Mouse (Mus musculus) ovary, adult 18-20 months (tissue): ENCODE data around the gene Bcl11a.
"Not testable (repeated sequence)": the region's sequence is repeated elsewhere in the genome, so short reads cannot be mapped to it uniquely, and the experiment has no call there.

Experiments used
- DNase-seq: peaks from one replicate; pipeline ENCODE4 v3.0.0; 2022; ENCODE audit warnings: low spot score, mixed read lengths

Bcl11a gene

DNA sequence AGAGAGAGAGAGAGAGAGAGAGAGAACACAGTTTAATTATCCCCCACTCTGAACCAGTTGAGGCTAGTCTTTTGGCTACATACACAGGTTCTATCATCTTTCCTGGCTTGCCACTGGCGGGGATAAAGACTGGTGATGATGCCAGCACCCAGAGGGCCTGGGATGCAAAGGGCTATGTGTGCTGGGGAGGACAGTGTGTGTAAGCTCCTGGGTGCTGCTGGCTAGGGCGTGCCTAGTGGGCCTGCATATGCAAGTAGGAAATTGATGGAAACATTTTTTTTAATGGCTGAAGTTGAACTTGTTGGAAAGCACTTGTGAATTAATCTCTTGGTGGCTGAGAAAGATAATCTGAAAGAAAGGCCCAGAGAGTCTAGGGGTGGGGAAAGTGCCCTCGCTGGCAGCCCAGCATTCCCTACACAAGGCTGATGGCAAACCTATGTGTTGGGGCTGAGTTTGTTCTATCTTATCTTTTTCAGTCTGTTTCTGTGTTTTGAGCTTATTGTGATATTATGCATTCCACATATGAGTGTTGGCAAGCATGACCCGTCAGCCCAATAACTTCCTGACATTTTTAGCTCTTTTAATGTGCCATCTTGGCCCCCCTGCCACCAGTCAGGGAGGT, 22.7 kb downstream of the Bcl11a start:
- DNase-seq = no peak

DNA sequence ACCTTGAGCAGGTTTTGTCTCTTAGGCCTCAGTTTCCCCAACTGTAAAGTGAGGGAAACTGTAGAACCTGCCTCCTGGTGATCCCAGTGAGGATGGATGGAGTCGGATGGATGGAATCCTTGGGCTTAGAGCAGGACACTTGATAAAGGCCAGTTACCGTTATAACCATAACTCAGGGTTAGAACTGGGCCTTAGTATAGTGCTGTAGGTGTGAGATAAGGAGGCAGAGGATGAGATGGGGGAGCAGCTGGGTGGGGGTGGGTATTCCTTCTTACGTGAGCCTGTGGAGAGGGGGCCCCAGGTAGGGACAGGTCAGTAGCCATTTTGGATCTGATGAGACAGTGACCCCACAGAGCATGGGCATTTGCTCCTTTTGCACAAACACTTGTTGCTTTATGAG, 23.8 kb downstream of the Bcl11a start:
- no peak for DNase-seq

DNA sequence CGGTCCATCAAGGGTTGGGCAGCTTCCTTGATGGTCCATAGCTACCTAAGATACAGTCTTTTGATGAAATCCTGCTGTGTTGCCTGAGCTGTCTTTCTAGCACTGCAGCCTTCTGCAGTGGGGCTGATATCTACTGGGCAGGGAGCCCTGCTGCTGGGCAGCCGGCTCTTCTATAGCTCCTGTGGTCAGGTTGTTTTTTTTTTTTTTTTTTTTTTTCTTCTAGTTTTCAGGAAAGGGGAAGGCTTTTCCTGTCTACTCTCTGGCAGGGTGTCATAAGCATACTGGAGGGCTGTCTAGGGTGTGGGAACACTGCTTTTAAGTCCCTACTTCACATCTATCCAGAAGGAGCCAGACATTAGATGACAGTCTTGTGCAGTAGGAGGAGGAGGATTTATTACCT, 24.5 kb downstream of the Bcl11a start:
- DNase-seq = no peak

DNA sequence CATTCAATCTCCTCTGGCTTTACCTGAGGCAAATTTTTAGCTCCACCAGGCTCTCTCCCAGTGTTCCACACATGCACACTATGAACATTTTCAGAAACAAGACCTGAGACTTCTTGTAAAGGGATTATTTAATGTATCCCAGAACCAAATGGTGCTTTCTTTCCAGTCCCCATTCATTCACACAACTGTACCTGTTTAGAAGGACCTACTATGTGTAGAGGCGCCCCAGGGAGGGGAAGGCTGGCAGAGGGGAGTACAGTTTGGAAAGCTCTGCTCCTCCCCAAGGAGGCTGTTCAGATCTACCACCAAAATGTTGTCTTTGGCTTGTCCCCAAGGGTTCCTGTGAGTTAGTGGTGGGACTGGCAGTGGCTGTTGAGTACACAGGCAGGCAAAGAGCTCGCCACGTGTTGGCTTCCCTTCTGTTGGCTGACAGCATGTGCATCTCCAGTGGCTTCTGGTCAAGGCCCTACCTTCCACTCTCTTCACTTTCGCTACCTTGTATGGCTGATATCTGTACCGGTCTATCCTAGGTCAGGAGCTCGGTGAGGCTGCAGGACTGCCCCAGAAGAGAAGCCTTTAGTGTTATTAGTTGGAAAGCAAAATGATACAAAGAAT, 25.4 kb downstream of the Bcl11a start:
- no peak for DNase-seq

DNA sequence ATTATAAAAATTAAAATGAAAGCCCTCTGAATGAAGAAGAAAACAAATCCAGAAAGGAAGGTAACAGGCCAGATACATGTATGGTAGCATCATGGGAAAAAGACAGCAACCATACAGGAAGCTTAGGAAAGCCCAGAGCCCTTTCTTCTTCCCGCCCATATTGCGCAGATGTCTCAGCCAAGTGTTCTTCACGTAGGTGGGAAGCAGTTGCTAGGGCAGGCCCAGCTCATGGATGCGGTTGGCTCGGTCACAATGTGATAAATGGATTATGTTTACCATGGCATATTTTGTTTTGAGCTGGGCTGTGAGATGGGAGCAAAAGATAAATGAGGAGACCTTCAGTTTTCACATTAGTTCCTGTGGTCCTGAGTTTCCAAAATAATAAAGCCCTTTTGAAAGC, 29.6 kb downstream of the Bcl11a start:
- no peak for DNase-seq

DNA sequence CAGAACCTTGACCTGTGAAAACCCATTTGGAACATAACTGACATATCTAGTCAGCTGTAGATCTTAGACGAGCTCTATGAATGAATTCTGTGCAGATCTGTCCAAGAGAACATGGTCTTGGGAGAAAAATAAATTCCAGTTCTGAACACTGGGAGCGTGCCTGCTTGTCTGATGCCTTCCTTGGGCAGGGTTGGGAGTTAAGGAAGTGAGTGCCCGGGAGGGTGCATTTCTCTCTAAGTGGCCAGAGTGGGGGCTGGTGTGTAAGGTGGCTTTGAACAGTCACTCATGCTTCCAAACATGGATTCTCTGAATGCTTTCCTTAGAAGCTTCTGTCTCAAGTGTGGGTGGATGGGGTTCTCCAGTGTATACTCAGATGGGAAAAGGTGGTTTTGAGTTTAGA, 31.1 kb downstream of the Bcl11a start:
- no peak for DNase-seq

DNA sequence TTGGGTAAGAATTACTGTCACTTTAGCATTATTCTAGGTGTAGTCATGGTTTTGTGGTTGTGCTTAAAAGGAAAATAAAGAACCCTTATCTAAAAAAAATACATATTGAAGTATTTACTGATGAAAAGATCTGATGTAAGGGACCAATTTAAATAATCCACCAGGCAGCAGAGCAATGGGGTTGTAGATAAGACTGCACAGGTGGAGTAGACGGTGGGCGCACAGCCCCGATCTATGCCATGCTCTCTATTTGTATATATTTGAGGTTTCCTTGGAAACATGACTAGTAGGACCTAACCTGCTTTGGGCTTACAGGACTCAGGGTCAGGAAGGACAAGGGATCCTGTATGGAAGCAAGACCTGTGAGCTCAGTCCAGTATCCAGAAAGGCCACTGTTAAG, 31.5 kb downstream of the Bcl11a start:
- DNase-seq = no peak

DNA sequence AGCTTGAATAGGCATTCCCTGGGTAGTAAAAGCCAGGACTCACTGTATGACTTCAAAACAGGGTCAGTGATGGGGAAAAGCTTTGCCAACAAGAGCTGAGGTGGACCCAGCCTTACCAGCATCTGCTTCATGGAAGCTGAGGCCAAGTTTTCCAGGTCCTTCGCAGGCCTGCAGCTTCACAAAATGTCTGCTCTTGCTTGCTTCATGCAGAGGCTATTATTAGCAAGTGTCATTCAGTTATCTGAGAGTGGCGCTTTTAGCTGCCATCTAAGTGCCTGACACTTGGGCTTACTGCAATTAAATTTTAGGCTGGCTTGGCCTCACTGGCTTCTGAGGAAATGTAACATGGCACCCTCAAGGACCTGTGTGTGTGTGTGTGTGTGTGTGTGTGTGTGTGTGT, 32.3 kb downstream of the Bcl11a start:
- DNase-seq = no peak

DNA sequence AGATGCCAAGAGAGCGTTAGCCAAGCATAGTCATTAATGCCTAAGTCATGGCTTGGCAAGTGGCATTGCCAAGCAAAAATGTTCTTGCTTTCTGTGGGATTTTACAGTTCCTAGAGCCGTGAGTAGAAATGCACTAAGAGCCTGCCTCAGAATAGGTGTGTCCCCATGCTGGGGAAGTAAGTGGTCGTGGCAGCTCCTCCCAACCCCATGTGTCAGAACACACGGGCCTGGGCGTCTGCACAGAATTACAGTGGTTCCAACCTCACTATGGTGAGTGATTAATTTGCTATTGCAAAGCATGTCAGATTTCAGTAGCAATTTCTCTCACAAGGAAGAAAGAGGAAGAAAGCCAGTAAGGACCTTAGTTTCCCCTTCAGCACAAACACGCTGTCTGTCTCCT, 33.9 kb downstream of the Bcl11a start:
- DNase-seq = no peak

DNA sequence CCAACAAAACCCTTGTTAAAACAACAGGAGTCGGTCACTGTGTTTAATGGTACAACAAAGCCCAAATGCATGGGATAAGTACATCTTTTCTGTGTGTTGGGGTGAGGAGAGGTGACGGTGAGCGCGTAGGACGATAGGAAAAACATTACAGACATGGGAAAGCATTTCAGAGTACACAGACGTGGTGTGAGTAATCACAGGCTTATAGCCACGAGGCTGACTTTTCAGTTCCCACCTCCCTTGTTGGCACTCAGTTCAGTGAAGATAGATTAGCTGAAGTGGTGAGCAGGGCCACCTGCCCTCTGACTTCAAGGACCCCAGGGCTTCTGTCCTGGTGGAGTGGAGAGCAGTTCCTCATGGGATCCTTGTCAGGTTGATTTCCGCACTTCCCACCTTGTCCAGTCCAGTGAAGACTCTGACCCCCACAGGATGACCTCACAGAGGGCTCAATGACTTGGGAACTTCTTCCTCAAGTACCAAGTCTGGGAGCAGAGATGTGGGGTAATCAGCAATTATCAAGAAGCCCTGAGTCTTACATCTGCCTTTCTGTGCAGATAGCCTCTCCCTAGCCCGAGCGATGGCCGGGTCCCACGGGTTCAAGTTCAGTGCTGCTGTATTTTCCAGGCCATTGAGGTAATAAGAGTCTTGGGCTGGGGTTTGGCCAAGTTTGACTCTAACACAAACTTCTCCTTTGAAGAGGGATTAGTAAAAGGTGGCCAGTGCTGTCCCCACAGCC, 37.3 kb downstream of the Bcl11a start:
- no peak for DNase-seq

DNA sequence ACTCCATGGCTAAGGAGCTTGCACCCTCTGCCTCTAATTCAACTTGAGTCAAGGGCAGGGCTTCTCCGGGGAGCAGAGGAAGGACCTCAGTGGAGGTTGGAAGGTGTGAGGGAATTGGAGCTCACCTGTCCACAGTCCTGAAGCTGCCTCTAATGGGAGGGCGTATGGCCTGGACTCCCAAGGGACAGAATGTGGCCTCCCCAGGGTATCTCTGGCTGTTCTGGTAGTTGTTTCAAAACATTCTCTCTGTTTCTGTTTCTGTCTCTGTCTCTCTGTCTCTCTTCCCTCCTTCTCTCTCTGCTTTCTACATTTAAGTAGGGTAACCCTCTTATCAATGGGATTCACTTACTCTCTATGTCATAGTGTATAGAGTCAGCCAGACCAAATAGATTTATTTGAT, 38.2 kb downstream of the Bcl11a start:
- no peak for DNase-seq

DNA sequence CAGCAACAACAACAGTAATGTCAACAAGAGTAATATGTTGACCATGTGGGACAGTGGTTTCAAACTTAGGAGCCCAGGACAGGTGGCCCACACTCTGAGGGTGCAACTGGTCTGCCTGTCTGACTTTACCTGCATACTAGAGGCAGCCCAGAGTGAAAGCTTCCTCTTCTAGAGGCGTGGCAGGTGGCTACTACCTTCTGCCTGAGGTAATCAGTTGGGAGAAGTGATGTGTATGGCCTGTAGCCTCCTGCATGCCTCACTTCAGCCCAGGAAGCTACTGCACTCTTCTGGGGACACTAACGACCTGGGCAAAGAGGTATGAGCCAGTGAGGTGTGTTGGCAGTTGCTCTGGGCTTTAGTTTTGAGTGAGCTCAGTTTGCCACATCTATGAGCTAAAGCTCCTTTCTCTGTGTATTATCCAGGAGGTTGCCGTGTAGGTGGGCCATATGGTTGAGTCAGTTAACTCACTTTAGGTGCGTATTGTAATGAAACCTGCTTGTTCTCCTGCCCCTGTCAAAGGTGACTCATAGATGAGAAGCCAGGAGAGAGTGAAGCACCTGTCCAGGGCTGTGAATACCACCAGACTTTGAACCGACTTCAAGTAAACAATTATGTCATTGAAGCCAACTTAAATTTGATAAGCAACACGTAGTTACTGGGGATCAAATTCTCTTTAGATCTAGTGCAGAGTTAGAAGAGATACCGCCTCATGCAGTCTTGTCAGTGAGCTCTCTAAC, 38.9 kb downstream of the Bcl11a start:
- DNase-seq = no peak

DNA sequence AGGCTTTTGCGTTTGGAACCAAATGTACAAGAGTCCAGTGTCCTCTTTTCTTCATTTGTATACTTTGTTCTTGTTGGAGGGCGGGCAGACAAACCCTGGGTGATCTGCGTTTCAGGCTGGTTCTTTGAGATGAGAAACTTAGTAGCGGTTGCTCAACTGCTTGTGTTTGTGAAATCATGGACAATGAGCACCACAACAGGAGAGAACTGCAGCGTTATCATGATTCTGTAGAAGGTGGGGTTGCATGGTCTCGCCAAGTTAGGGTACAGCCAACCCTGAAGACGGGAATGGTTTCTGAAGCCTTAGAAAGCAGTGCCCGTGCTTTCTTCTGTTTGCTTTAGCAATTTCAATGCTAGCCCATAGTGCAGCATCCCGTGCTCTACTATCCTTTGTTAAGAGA, 43.3 kb downstream of the Bcl11a start:
- no peak for DNase-seq

DNA sequence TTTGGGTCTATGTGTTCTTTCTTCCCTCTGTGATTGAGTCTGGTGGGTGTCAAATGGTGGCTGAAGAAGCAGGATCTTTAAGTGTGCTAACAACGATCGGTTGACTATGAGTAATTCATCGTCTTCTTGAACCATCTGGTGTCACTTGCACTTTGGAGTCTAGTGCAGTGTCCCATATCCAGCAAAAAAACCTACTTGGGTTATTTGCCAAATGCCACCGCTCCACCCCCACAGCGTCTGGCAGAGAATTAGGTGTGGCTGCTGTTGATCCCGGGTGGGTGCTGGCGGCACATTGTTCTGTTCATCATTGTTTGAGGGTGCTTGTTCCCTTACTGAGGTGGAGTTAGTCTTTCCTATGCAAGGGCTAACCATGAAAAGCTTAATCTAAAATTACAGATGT, 45.0 kb downstream of the Bcl11a start:
- DNase-seq = no peak

DNA sequence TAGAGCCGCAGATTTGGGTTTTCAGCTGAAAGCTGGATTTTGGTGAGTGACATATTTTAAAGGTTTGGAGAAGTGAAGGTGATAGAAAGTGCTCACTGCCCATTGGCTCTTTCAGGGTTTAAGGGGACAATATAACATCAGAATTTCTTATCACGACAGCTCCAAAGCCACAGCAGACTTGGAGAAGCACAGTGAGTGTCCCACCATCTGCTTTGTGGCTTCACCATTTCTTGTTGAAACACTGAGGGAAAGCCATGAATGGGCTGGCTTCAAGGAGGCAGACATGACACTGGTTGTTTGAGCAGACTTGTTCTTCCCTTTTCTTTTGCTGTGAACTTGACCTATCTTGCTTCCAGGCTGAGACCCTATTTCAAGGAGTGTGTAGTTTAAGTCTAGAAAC, 46.1 kb downstream of the Bcl11a start:
- DNase-seq = no peak

DNA sequence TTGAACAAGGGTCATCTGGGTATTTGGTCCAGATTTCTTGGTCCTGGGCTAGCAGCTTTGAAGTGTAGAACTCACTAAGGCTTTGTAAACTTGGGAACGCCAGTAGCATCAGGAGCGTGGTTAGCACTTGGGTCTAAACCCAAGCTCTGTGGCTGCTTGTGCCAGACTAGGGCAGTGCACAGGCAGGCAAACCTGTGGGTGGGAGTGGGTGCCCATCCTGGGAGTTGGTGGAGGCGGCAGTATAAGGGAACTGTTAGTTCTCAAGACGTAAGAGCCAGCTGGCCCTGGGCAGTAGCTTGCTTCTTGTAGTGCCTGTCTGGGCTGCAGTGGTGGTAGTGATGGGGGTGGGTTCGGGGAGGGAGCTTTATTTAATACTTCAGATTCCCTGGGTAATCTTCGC, 47.2 kb downstream of the Bcl11a start:
- DNase-seq = no peak

DNA sequence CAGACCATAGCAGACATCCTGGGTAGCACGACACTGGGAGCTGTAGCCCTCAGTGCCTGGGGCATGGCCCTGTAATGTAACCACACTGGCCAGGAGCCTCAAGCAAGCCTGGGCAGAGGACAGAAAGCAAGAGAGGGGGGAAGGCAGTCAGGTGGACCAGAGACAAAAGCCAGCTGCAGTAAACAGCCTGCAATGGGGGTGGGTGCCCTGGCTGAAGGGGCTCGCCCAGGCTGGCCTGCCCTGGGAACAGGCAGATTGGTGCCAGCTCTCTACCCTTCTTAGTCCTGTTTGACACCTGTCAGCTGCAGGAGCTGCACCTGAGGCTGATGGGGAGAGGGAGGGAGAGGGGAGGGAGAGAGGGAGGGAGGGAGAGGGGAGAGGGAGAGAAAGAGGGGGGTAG, 50.1 kb downstream of the Bcl11a start:
- DNase-seq = no peak

DNA sequence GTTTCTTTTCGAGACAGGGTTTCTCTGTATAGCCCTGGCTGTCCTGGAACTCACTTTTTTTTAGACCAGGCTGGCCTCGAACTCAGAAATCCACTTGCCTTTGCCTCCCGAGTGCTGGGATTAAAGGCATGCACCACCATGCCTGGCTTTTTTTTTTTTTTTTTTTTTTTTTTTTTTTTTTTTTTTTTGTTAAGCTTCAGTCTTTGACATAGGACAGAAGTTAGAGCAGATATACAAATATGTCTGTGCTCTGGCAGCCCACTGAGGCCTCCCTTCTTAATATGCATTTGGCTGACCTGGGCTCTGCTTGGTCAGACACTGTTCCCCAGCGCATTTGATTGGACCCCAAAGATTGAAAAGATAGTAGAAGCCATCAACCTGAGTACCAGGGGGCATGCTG, 51.0 kb downstream of the Bcl11a start:
- DNase-seq = not testable (repeated sequence)

DNA sequence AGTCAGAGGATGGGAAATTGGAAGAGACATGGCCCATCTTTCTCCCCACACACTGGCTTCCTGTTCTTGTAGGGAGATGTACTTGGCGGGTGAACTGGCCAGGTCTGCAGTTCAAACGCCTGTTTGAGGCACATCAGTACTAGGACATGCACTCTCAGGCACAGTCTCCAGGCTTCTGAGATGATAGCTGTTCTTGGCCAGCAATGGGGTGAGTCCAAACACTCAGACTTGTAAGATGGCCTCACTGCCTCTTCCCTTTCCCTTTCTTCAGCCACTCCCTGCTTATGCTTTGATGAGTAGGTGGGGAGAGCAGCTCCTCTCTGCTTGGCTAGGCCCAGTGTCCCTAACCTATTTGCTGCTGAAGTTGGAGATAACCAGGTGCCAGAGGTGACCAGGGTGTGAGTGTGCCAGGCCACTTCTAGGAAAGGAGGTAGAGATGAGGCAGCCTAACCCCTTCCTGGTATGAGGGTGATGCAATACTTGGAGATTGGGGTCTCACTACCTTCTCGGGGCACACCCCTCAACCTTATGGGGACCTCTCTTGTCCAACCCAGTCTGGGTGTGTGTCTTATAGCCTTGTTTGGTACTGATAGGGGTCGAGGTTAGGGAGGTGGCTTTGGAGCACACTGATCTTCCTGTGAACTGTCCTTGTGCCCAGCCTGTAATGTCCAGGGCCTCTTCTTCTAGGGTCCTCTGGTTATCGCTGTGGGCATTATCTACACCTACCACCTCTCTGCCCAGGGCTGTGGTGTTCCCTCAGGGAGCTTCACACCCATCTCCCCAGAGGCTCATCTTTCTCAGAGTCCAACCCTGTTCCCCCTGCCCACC, 51.7 kb downstream of the Bcl11a start:
- no peak for DNase-seq

DNA sequence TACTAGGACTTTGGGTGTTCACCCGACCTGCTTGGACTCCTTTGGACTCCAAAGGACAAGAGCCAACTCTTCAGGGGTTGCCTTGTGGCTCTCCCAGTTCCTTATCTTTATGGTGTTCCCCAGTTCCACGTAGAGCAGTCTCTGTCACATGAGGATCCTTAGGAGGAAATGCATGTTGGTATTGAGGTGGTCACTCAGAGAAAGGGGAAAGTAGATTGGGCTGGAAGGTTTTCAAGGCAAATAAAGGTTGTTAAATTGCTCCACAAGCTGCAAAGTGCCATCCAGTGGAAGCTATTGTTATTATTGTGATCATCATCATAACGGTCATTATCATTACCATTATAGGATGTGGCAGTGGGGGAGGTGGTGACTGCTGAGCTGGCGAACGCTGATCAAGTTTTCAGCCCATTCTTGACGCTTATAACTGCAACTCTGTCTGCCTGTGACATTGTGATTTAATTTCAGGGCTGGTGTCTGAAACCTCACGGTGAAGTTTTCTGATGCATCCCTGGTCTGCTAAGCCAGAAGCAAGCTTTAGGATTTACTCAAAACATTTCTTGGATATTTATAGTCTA, 52.4 kb downstream of the Bcl11a start:
- no peak for DNase-seq

DNA sequence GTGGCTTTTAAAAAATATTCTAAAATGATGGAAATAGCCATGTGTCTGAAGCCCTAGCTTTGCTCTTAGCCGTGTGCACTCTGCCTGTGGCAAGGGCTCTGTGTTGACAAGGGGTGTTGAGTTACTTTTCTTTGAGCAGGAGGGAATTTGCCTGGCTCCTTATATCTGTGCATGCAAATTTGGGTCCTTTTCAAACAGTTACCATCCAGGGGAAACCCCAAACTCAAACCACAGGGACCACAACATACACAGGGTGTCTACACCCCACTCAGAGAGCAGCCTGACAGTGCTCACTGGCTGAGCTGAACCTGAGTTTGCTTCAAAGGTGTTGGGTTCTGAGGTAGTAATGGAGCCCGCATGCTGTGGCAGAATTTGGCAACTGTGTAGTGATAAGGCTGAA, 54.0 kb downstream of the Bcl11a start:
- DNase-seq = no peak

DNA sequence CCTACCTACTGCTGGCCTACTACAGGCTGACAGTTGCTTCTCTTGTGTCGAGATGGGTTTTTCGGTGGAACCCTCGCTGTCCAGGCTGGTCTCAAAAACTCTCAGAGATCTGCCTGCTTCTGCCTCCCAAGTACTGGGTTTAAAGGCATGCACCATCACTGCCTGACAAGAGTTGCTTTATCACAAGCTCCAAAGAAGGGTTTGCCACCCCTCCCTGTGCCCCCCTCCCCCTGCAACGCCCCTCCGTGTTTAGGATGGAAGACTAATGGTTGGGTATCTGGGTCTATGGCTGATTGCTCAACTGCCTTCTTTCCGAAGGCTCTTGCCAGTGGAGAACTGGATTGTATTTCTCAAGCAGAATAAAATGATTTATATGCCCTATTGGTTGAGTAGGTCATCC, 54.5 kb downstream of the Bcl11a start:
- no peak for DNase-seq
